Mouse (Mus musculus): ENCODE results near the gene 6430548M08Rik.

6430548M08Rik gene

GRCm38 (mm10) chr8:120110966-120111365 lies 3.0 kb upstream of the 6430548M08Rik start:
- DNase-seq, result no peak

GRCm38 (mm10) chr8:120111382-120111781 lies 2.6 kb upstream of the 6430548M08Rik start:
- no peak for DNase-seq

GRCm38 (mm10) chr8:120112535-120112934 lies 1.4 kb upstream of the 6430548M08Rik start:
- DNase-seq, result no peak

GRCm38 (mm10) chr8:120113306-120113705 lies 646 bp upstream of the 6430548M08Rik start:
- DNase-seq, result no peak

GRCm38 (mm10) chr8:120114315-120114841 lies 426 bp downstream of the 6430548M08Rik start:
- DNase-seq, result peak; percentile 77 to 82

GRCm38 (mm10) chr8:120116600-120116999 lies 2.6 kb downstream of the 6430548M08Rik start:
- DNase-seq, result no peak

- DNase-seq, result no peak
Observed at GRCm38 (mm10) chr8:120118162-120118561, 4.2 kb downstream of the 6430548M08Rik start.

- DNase-seq, result no peak
Observed at GRCm38 (mm10) chr8:120118847-120119246, 4.9 kb downstream of the 6430548M08Rik start.

GRCm38 (mm10) chr8:120119429-120119828 lies 5.5 kb downstream of the 6430548M08Rik start:
- peak in 1 of 2 experiments; percentile 51 for DNase-seq

- DNase-seq, result no peak
Observed at GRCm38 (mm10) chr8:120119931-120120330, 6.0 kb downstream of the 6430548M08Rik start.

GRCm38 (mm10) chr8:120120951-120121350 lies 7.0 kb downstream of the 6430548M08Rik start:
- no peak for DNase-seq

GRCm38 (mm10) chr8:120124261-120124660 lies 10.3 kb downstream of the 6430548M08Rik start:
- no peak for DNase-seq

- no peak for DNase-seq
Observed at GRCm38 (mm10) chr8:120124836-120125389, 11.0 kb downstream of the 6430548M08Rik start.

- peak in 1 of 2 experiments; percentile 41 for DNase-seq
Observed at GRCm38 (mm10) chr8:120126357-120127161, 12.6 kb downstream of the 6430548M08Rik start.

- no peak for DNase-seq
Observed at GRCm38 (mm10) chr8:120129547-120129946, 15.6 kb downstream of the 6430548M08Rik start.

- peak in 1 of 2 experiments; percentile 53 for DNase-seq
Observed at GRCm38 (mm10) chr8:120131158-120131557, 17.2 kb downstream of the 6430548M08Rik start.

- peak; percentile 93 to 97 for DNase-seq
Observed at GRCm38 (mm10) chr8:120133169-120133568, 19.2 kb downstream of the 6430548M08Rik start.

GRCm38 (mm10) chr8:120135687-120136086 lies 21.7 kb downstream of the 6430548M08Rik start:
- DNase-seq, result no peak

- peak; percentile 68 to 69 for DNase-seq
Observed at GRCm38 (mm10) chr8:120136618-120137017, 22.7 kb downstream of the 6430548M08Rik start.

GRCm38 (mm10) chr8:120138958-120139357 lies 25.0 kb downstream of the 6430548M08Rik start:
- DNase-seq, result no peak

GRCm38 (mm10) chr8:120140769-120141168 lies 26.8 kb downstream of the 6430548M08Rik start:
- peak in 1 of 2 experiments; percentile 20 for DNase-seq

GRCm38 (mm10) chr8:120143911-120144651 lies 30.1 kb downstream of the 6430548M08Rik start:
- DNase-seq, result peak; percentile 59 to 61

Data from cerebellum, postnatal 25 days (tissue).